In genomic region chr16:23146280-23146679, GRCm38 (mm10) we compare ENCODE assay signal across 22 mouse cellular contexts. TPM values are rescaled to one million over a fixed set of nuclear protein-coding genes. Genes with fewer than 3 reads are reported as not detected.
DNase-seq lines count a peak whose midpoint lies in the region; TF ChIP-seq lines count a peak whose summit lies in the region.
"Had no signal": no experiment of that assay in that cellular context is flagged by ENCODE, and none has a peak within 500 bp of the region (broad histone marks: within the 10 kb centered on the region; RNA-seq: fewer than 3 reads in every experiment).

Gene Adipoq, plus strand, starts transcription at chr16:23146536.

- intact Hi-C loops in gastrocnemius, adult 2 months (cut with DNase I): no loop called here

- H3K27ac ChIP-seq in gastrocnemius, adult 2 months: no peak within 1 kb of the TSS
- H3K27ac ChIP-seq in kidney, adult 2 months (ENCODE audit: insufficient read depth, low read depth, low read length): no peak within 1 kb of the TSS
- H3K27ac ChIP-seq: embryonic facial prominence, embryonic 15.5 days; heart, embryonic 10.5 days; limb, embryonic 12.5 days; liver, embryonic 14.5 days had no signal

- DNase-seq in gastrocnemius, adult 18-20 months (ENCODE audit: low spot score): no peak
- DNase-seq in gastrocnemius, adult 2 months: no peak
- DNase-seq in kidney, adult 2 months: no peak
- DNase-seq in kidney, adult 9 months: no peak
- DNase-seq in adrenal gland, adult 8-10 months: no peak
- no peak for DNase-seq in gonadal fat pad, adult 2 months (ENCODE audit: low read depth)
- DNase-seq in layer of hippocampus, postnatal 25 days (ENCODE audit: extremely low spot score in 1 of 2, low spot score in 1 of 2): no peak
- DNase-seq: cerebellum, adult 11-12 months; heart, postnatal 4 days; kidney, postnatal 10 days; lung, postnatal 10 days; thymus, postnatal 14 days had no signal

- H3K36me3 ChIP-seq in kidney, adult 2 months (ENCODE audit: control insufficient read depth, insufficient read depth, low read length): no peaks in the 10 kb centered on the region
- H3K36me3 ChIP-seq: embryonic facial prominence, embryonic 15.5 days; heart, embryonic 10.5 days; limb, embryonic 12.5 days had no signal

- H3K4me1 ChIP-seq in kidney, adult 2 months (ENCODE audit: control insufficient read depth, insufficient read depth, low read length): no peaks in the 10 kb centered on the region
- H3K4me1 ChIP-seq: embryonic facial prominence, embryonic 15.5 days; limb, embryonic 12.5 days; megakaryocyte, embryonic 14.5 days had no signal

- no peak within 1 kb of the TSS for H3K4me3 ChIP-seq in gastrocnemius, adult 2 months
- H3K4me3 ChIP-seq in kidney, adult 2 months (ENCODE audit: insufficient read depth, low read depth, low read length): no peak within 1 kb of the TSS
- H3K4me3 ChIP-seq: embryonic facial prominence, embryonic 15.5 days; heart, embryonic 10.5 days; limb, embryonic 12.5 days; megakaryocyte, embryonic 14.5 days had no signal

- no peak for TF ChIP-seq POLR2A in kidney, adult 2 months (IDR thresholded peaks at IDR 0.05; ENCODE audit: low read depth, low read length)

- 91% methylated on average over 3 of the region's 3 CpGs for WGBS in kidney, adult 2 months

- no peaks in the 10 kb centered on the region for H3K27me3 ChIP-seq in kidney, adult 2 months (replicated peaks; ENCODE audit: control insufficient read depth, insufficient read depth, low read length)
- H3K27me3 ChIP-seq: embryonic facial prominence, embryonic 15.5 days; limb, embryonic 12.5 days had no signal

- TF ChIP-seq CTCF in gastrocnemius, adult 2 months (IDR thresholded peaks at IDR 0.05): no peak
- no peak for TF ChIP-seq CTCF in kidney, adult 2 months (conservative IDR thresholded peaks at IDR 0.05; ENCODE audit: insufficient read depth, insufficient read length, low read depth, low read length)

RNA-seq across cellular contexts. Expression of gene Adipoq, which starts in this region (rescaled TPM):
- total RNA-seq in gastrocnemius, adult 18-20 months (2021): 10 to 100 TPM; 10.9 to 32.0 TPM
- 1 to 10 TPM in 1 of 2 experiments, under 1 TPM in 1; 0.87 to 8.6 TPM for total RNA-seq in gastrocnemius, adult 2 months (2021)
- polyA plus RNA-seq in kidney, adult 2 months (2012; rRNA removed): 68.9 and 86.8 TPM in 2 replicates
- total RNA-seq in adrenal gland, adult 8-10 months (2022): 100 to 1,000 TPM; 199 to 471 (median 253) TPM
- polyA plus RNA-seq in gonadal fat pad, adult 2 months (2012; rRNA removed): 935 and 1,691 TPM in 2 replicates
- not detected for total RNA-seq in layer of hippocampus, postnatal 25 days (2021)
- total RNA-seq: left cerebral cortex, adult 8-10 months had no signal
- polyA plus RNA-seq: forebrain, embryonic 11.5 days; hindbrain, embryonic 16.5 days; intestine, postnatal 0 days; limb, embryonic 12.5 days; liver, embryonic 14.5 days; midbrain, embryonic 16.5 days had no signal

Comparison
In these comparisons a context has a peak if more than half of its experiments do, and no peak if none do; other contexts are left out.
1. RNA of gene Adipoq (total RNA-seq): 199 to 471 TPM in adrenal gland, adult 8-10 months; 10.9 to 32.0 TPM in gastrocnemius, adult 18-20 months, 0.87 to 8.6 TPM in gastrocnemius, adult 2 months and not detected in layer of hippocampus, postnatal 25 days; every median in the first group is over 4 times any median in the second.
2. RNA of gene Adipoq (polyA plus RNA-seq): 935 to 1,691 TPM in gonadal fat pad, adult 2 months; 68.9 to 86.8 TPM in kidney, adult 2 months; every median in the first group is over 10 times any median in the second.